ENCODE assay signal across 10 mouse cellular contexts in genomic region chr14:41090777-41091176, GRCm38 (mm10). TPM values are rescaled to one million over a fixed set of nuclear protein-coding genes. Genes with fewer than 3 reads are reported as not detected.
DNase-seq lines count a peak whose midpoint lies in the region; ATAC-seq and TF ChIP-seq lines count a peak whose summit lies in the region.
"Had no signal": no experiment of that assay in that cellular context is flagged by ENCODE, and none has a peak within 500 bp of the region (broad histone marks: within the 10 kb centered on the region; RNA-seq: fewer than 3 reads in every experiment).

No protein-coding gene starts in this region.

- no peak overlapping the region for H3K9ac ChIP-seq in hindbrain, postnatal 0 days (replicated peaks; ENCODE audit: low read length)
- no peak overlapping the region for H3K9ac ChIP-seq in hindbrain, embryonic 14.5 days
- H3K9ac ChIP-seq: embryonic facial prominence, embryonic 15.5 days; liver, embryonic 15.5 days had no signal

- no peak overlapping the region for H3K27ac ChIP-seq in hindbrain, postnatal 0 days
- no peak overlapping the region for H3K27ac ChIP-seq in hindbrain, embryonic 14.5 days
- H3K27ac ChIP-seq: embryonic facial prominence, embryonic 15.5 days; liver, embryonic 15.5 days had no signal

- 55% methylated on average over 8 of the region's 8 CpGs for WGBS in hindbrain, postnatal 0 days
- WGBS in hindbrain, embryonic 14.5 days: 53% methylated on average over 8 of the region's 8 CpGs

- no peak for ATAC-seq in hindbrain, postnatal 0 days
- no peak for ATAC-seq in hindbrain, embryonic 14.5 days (ENCODE audit: low FRiP score)

- peak; percentile 4 for DNase-seq in hindbrain, postnatal 0 days (ENCODE audit: low spot score)
- DNase-seq in hindbrain, embryonic 14.5 days (ENCODE audit: low spot score): no peak
- peak; percentile 50 for DNase-seq in adrenal gland, postnatal 10 days
- DNase-seq in kidney, postnatal 14 days: peak; percentile 12
- peak; percentile 11 for DNase-seq in splenic B cell, adult 2 months (ENCODE audit: low read depth, low spot score)
- no peak for DNase-seq in cerebellum, postnatal 36 days
- no peak for DNase-seq in neural tube, embryonic 10.5 days (ENCODE audit: extremely low spot score, low spot score)

- H3K4me2 ChIP-seq in hindbrain, postnatal 0 days (ENCODE audit: low read depth, low read length): no peak overlapping the region
- no peak overlapping the region for H3K4me2 ChIP-seq in hindbrain, embryonic 14.5 days (replicated peaks)
- H3K4me2 ChIP-seq: embryonic facial prominence, embryonic 15.5 days; liver, embryonic 15.5 days had no signal

- H3K36me3 ChIP-seq in hindbrain, postnatal 0 days (ENCODE audit: insufficient read depth, low read length): no peaks in the 10 kb centered on the region
- H3K36me3 ChIP-seq in hindbrain, embryonic 14.5 days (replicated peaks; ENCODE audit: control insufficient read depth, insufficient read depth): no peaks in the 10 kb centered on the region
- H3K36me3 ChIP-seq in E14TG2a.4 (ENCODE audit: insufficient read depth, low read length): no peaks in the 10 kb centered on the region
- no peaks in the 10 kb centered on the region for H3K36me3 ChIP-seq in splenic B cell, adult 2 months (ENCODE audit: control insufficient read depth, insufficient read depth, low read length, poor library complexity, severe bottlenecking)
- H3K36me3 ChIP-seq: embryonic facial prominence, embryonic 15.5 days; liver, embryonic 15.5 days had no signal

- H3K4me1 ChIP-seq in hindbrain, postnatal 0 days (ENCODE audit: insufficient read depth, low read length): no peaks in the 10 kb centered on the region
- no peaks in the 10 kb centered on the region for H3K4me1 ChIP-seq in hindbrain, embryonic 14.5 days (replicated peaks; ENCODE audit: control insufficient read depth, insufficient read depth, low read length)
- H3K4me1 ChIP-seq in E14TG2a.4 (replicated peaks; ENCODE audit: low read depth, low read length): peaks cover 10% of the 10 kb centered on the region
- H3K4me1 ChIP-seq: embryonic facial prominence, embryonic 15.5 days; liver, embryonic 15.5 days had no signal

- no peaks in the 10 kb centered on the region for H3K27me3 ChIP-seq in hindbrain, postnatal 0 days (ENCODE audit: insufficient read depth, low read length)
- H3K27me3 ChIP-seq in hindbrain, embryonic 14.5 days (ENCODE audit: control insufficient read depth, insufficient read depth, low read length): no peaks in the 10 kb centered on the region
- H3K27me3 ChIP-seq in E14TG2a.4 (ENCODE audit: insufficient read depth, low read length): no peaks in the 10 kb centered on the region
- no peaks in the 10 kb centered on the region for H3K27me3 ChIP-seq in splenic B cell, adult 2 months (ENCODE audit: control insufficient read depth, insufficient read depth, low read length, poor library complexity, severe bottlenecking)
- H3K27me3 ChIP-seq: embryonic facial prominence, embryonic 15.5 days; liver, embryonic 15.5 days had no signal

- H3K9me3 ChIP-seq in hindbrain, postnatal 0 days (ENCODE audit: low read length): no peaks in the 10 kb centered on the region
- H3K9me3 ChIP-seq in hindbrain, embryonic 14.5 days (ENCODE audit: control insufficient read depth, low read length): no peaks in the 10 kb centered on the region
- H3K9me3 ChIP-seq in E14TG2a.4 (ENCODE audit: low read length): no peaks in the 10 kb centered on the region
- H3K9me3 ChIP-seq: embryonic facial prominence, embryonic 15.5 days; liver, embryonic 15.5 days had no signal

- peak; percentile 53 for TF ChIP-seq CTCF in hindbrain, postnatal 0 days (IDR thresholded peaks at IDR 0.05; ENCODE audit: low read depth)
- TF ChIP-seq CTCF in E14TG2a.4 (conservative IDR thresholded peaks at IDR 0.05; ENCODE audit: low read length): peak; percentile 68

- no peak overlapping the region for H3K4me3 ChIP-seq in hindbrain, postnatal 0 days (ENCODE audit: low read length)
- H3K4me3 ChIP-seq in hindbrain, embryonic 14.5 days (replicated peaks; ENCODE audit: low read length): no peak overlapping the region
- peak overlapping the region; percentile 57 for H3K4me3 ChIP-seq in E14TG2a.4 (replicated peaks; ENCODE audit: low read length)
- H3K4me3 ChIP-seq: embryonic facial prominence, embryonic 15.5 days; liver, embryonic 15.5 days had no signal

RNA-seq across cellular contexts. Expression of gene Mat1a, which starts 14.1 kb away (rescaled TPM):
- 0.29 TPM in 1 of 2 replicates, not detected in the other for total RNA-seq in hindbrain, postnatal 0 days (2014; rRNA removed)
- not detected in 2 replicates for polyA plus RNA-seq in hindbrain, postnatal 0 days (2015; fragmentation: Nextera tagmentation; extraction: Ambion mirVana)
- not detected in 2 replicates for polyA plus RNA-seq in hindbrain, embryonic 14.5 days (2014; fragmentation: Nextera tagmentation; extraction: Ambion mirVana)
- total RNA-seq in adrenal gland, postnatal 10 days (2021): 100 to 1,000 TPM; 113 to 329 TPM
- polyA plus RNA-seq: embryonic facial prominence, embryonic 15.5 days had no signal

RNA-seq across cellular contexts. Expression of gene Dydc1, which starts 18.1 kb away (rescaled TPM):
- not detected in 2 replicates for total RNA-seq in hindbrain, postnatal 0 days (2014; rRNA removed)
- 0.43 TPM in 1 of 2 replicates, not detected in the other for polyA plus RNA-seq in hindbrain, postnatal 0 days (2015; fragmentation: Nextera tagmentation; extraction: Ambion mirVana)
- polyA plus RNA-seq in hindbrain, embryonic 14.5 days (2014; fragmentation: Nextera tagmentation; extraction: Ambion mirVana): not detected in 2 replicates
- total RNA-seq in adrenal gland, postnatal 10 days (2021): not detected
- polyA plus RNA-seq: liver, embryonic 15.5 days had no signal

RNA-seq across cellular contexts. Expression of gene Dydc2, which starts 21.8 kb away (rescaled TPM):
- total RNA-seq in hindbrain, postnatal 0 days (2014; rRNA removed): not detected in 2 replicates
- 0.96 and 1.6 TPM in 2 replicates for polyA plus RNA-seq in hindbrain, postnatal 0 days (2015; fragmentation: Nextera tagmentation; extraction: Ambion mirVana)
- polyA plus RNA-seq in hindbrain, embryonic 14.5 days (2014; fragmentation: Nextera tagmentation; extraction: Ambion mirVana): 0.70 and 1.6 TPM in 2 replicates
- not detected for total RNA-seq in adrenal gland, postnatal 10 days (2021)
- polyA plus RNA-seq: liver, embryonic 15.5 days had no signal

RNA-seq across cellular contexts. Expression of gene Sftpa1, which starts 40.8 kb away (rescaled TPM):
- total RNA-seq in hindbrain, postnatal 0 days (2014; rRNA removed): not detected in 2 replicates
- polyA plus RNA-seq in hindbrain, postnatal 0 days (2015; fragmentation: Nextera tagmentation; extraction: Ambion mirVana): not detected in 2 replicates
- not detected in 2 replicates for polyA plus RNA-seq in hindbrain, embryonic 14.5 days (2014; fragmentation: Nextera tagmentation; extraction: Ambion mirVana)
- under 1 TPM; 0.42 to 0.55 TPM for total RNA-seq in adrenal gland, postnatal 10 days (2021)
- polyA plus RNA-seq: embryonic facial prominence, embryonic 15.5 days had no signal

Comparison
In these comparisons a context has a peak if more than half of its experiments do, and no peak if none do; other contexts are left out.
1. DNase-seq: peak in hindbrain, postnatal 0 days (single experiment), adrenal gland, postnatal 10 days (single experiment), kidney, postnatal 14 days (single experiment) and splenic B cell, adult 2 months (single experiment); none in hindbrain, embryonic 14.5 days (single experiment), cerebellum, postnatal 36 days (0 of 2) and neural tube, embryonic 10.5 days (single experiment).
2. RNA of gene Mat1a, which starts 14.1 kb away (total RNA-seq): 113 to 329 TPM in adrenal gland, postnatal 10 days; 0.29 TPM in hindbrain, postnatal 0 days; every median in the first group is over 10 times any median in the second.